Mouse (Mus musculus) embryonic facial prominence, embryonic 11.5 days (tissue): ENCODE data around the gene Polr3b. TPM values are rescaled to one million over a fixed set of nuclear protein-coding genes. Genes with fewer than 3 reads are reported as not detected.
A peak's percentile ranks its signal among the peaks of the same experiment; 100 is the strongest.

Source experiments
- ATAC-seq: fragments of 200-750 bp; cut with Nextera tagmentation; replicated peaks from 2 replicates; pipeline ENCODE4 v1.8.0; 2017; ENCODE audit warnings: low read depth; ENCODE audit not compliant: insufficient number of reproducible peaks, low FRiP score, low TSS enrichment
- DNase-seq: peaks from one replicate; pipeline ENCODE4 v3.0.0-alpha.2; 2015; ENCODE audit warnings: low spot score
- H3K27ac ChIP-seq: fragments of 300-500 bp; sonication (generic); replicated peaks from 2 replicates; pipeline ENCODE4 v1.5.1; 2014; ENCODE audit warnings: mild to moderate bottlenecking, low read depth, low read length, control low read depth
- H3K27me3 ChIP-seq: fragments of 300-500 bp; sonication (generic); 2 replicates; pipeline ENCODE4 v1.6.1; 2014; ENCODE audit warnings: mild to moderate bottlenecking, low read length, moderate library complexity, mixed read lengths; ENCODE audit not compliant: control insufficient read depth, insufficient read depth
- H3K36me3 ChIP-seq: fragments of 300-500 bp; sonication (generic); replicated peaks from 2 replicates; pipeline ENCODE4 v1.6.1; 2014; ENCODE audit warnings: low read depth, mild to moderate bottlenecking, low read length, moderate library complexity, mixed read lengths; ENCODE audit not compliant: control insufficient read depth, insufficient read depth
- H3K4me1 ChIP-seq: fragments of 300-500 bp; sonication (generic); 2 replicates; pipeline ENCODE4 v1.6.1; 2014; ENCODE audit warnings: low read length, mixed read lengths; ENCODE audit not compliant: control insufficient read depth, insufficient read depth
- H3K4me2 ChIP-seq: fragments of 300-500 bp; sonication (generic); 2 replicates; pipeline ENCODE4 v1.6.1; 2014; ENCODE audit warnings: low read depth, mild to moderate bottlenecking, control low read depth, low read length, moderate library complexity
- H3K4me3 ChIP-seq: fragments of 300-500 bp; sonication (generic); 2 replicates; pipeline ENCODE4 v1.5.1; 2014; ENCODE audit warnings: low read depth, low read length, control low read depth
- H3K9ac ChIP-seq: fragments of 300-500 bp; sonication (generic); replicated peaks from 2 replicates; pipeline ENCODE4 v1.6.1; 2014; ENCODE audit warnings: mild to moderate bottlenecking, control low read depth, low read length
- H3K9me3 ChIP-seq: fragments of 300-500 bp; sonication (generic); replicated peaks from 2 replicates; pipeline ENCODE4 v1.6.1; 2016; ENCODE audit warnings: mild to moderate bottlenecking, low read length, inconsistent platforms, mixed read lengths; ENCODE audit not compliant: control insufficient read depth
- WGBS: fragments of 180-500 bp; shearing (Covaris S2); extraction: QIAGEN DNeasy Blood & Tissue Kit; methylation state at CpG from one replicate; pipeline ENCODE4 v1.1.7; 2014; 5-methylcytosine and 5-hydroxymethylcytosine counted together
- polyA plus RNA-seq: library from polyadenylated mRNA; unstranded; fragments of >200 nt; fragmentation: Nextera tagmentation; extraction: Ambion mirVana; gene quantifications from 2 replicates; pipeline ENCODE4 v1.2.1, GENCODE M21; 2014

Polr3b gene
- polyA plus RNA-seq, 1 experiment from 2014 or later, result 19.6 TPM

DNA sequence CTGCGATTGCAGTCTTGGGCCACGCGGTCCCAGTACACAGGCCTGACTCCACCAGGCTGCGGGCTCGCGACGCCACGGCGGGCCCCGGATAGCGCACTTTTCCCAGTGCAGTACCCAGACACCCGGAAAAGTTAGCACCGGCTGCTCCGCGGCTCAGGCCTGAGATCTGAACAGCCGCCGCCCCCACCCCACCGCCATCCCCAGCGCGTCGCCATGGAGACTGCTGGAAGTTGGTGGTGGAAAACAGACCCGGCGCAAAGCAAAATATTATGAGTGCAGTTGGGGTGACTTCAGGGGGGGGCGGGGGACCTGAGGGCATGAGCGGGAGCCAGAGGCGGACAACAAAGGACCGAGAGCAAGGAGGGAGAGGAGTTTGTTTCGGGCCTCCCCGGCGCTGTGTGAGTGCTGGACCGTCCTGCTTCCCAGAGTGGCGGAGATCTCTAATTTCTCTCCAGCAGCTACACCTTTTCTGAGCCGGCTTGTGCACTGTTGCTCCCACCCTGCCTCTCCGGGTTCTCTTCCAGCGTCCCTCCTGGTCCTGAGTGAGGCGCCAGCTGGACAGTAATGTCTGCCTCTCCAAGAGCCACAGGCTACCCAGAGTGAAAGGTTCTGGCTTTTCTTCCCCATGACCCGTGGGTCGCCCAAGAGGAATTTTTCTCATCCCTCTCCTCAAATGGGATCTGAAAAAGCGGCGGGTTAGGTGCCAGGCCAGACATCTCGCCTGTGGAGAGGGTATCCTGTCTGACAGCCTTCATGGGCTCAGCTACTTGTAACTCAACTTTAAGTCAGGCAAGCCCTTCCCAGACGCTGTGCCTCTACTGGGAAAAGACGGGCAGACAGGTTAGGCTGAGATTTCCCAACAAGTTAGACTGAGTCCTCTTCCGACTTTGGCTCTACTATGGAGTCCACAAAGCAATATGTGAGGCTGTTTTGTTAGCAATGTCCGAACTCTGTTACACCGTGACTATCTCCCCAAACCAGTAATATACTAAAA lies 138.3 kb downstream of the Polr3b start:
- H3K27ac ChIP-seq, result no peak overlapping the region
- peak overlapping the region; percentile 29 for H3K4me3 ChIP-seq
- H3K36me3 ChIP-seq, result no peaks in the 10 kb centered on the region
- 5% methylated on average over 45 of the region's 46 CpGs for WGBS
- DNase-seq, result peak; percentile 64
- H3K4me2 ChIP-seq, result peak overlapping the region; percentile 73
- H3K9me3 ChIP-seq, result no peaks in the 10 kb centered on the region
- peaks cover 45% of the 10 kb centered on the region for H3K27me3 ChIP-seq
- H3K4me1 ChIP-seq, result peaks cover 4% of the 10 kb centered on the region; the same call in 1 of the 2 replicates
- peak overlapping the region; percentile 53 for H3K9ac ChIP-seq
- ATAC-seq, result peak; percentile 57

DNA sequence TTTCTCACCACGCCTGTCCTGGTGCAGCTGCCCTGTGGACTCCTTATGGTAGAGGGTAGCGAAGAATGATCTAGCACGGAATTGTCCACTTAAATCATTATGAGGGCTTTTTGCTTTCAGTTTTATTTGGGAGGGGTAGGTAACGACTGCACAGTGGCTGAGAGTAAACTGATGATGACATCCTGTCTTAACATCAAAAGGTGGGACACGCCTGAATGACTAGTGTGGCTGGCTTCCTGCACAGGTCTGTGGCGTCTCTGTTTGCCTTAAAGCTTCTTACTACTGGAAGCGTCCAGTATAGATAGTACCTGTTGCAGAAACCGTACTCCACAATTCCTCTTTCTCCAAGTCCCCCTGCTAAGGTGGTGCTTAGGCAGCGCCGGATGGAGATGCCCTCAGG lies 146.7 kb downstream of the Polr3b start:
- 78% methylated on average over 10 of the region's 10 CpGs for WGBS
- no peak for DNase-seq
- no peak overlapping the region for H3K9ac ChIP-seq
- H3K9me3 ChIP-seq, result no peaks in the 10 kb centered on the region
- no peaks in the 10 kb centered on the region for H3K27me3 ChIP-seq
- ATAC-seq, result no peak
- no peak overlapping the region for H3K27ac ChIP-seq
- H3K4me1 ChIP-seq, result no peaks in the 10 kb centered on the region
- no peak overlapping the region for H3K4me3 ChIP-seq
- H3K36me3 ChIP-seq, result no peaks in the 10 kb centered on the region
- no peak overlapping the region for H3K4me2 ChIP-seq

DNA sequence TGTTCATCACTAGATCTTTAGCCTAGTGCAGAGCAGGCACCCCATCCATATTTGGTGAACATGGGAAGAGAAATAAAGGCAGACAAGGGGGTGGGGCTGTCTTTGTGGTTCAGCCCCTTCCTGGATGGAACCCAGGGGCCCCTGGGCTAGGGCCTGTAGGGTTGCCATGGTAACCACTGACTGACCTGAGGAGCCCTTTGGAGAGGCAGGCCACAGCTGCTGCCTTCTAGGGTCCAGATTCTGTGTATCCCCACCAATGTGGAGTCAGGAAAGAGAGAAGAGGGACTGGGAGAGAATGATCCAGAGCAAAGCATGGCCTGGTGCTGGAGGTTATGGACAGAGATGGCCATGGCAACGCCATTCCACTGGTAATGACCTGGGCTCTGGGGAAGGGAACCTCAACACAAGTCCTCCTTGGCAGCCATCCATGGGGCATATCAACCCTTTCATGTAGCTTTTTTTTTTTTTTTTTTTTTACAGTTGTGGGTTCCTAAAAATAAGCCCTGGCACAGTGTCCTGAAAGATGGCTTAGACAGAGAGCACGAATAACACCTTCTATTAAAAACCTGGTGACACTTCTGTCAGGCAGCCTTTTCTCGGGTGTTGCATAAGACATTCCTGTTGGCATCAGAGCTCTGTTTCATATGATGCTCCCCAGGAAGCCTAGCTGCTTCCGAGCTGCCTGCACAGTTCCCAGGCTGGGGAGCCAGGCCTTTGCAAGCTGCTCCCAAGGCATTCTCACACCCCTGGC lies 150.5 kb downstream of the Polr3b start:
- ATAC-seq, result no peak
- DNase-seq, result no peak
- no peaks in the 10 kb centered on the region for H3K36me3 ChIP-seq
- no peaks in the 10 kb centered on the region for H3K4me1 ChIP-seq
- no peak overlapping the region for H3K9ac ChIP-seq
- WGBS, result 85% methylated on average over 4 of the region's 4 CpGs
- H3K27me3 ChIP-seq, result no peaks in the 10 kb centered on the region
- no peak overlapping the region for H3K27ac ChIP-seq
- H3K4me2 ChIP-seq, result no peak overlapping the region
- no peak overlapping the region for H3K4me3 ChIP-seq
- no peaks in the 10 kb centered on the region for H3K9me3 ChIP-seq

DNA sequence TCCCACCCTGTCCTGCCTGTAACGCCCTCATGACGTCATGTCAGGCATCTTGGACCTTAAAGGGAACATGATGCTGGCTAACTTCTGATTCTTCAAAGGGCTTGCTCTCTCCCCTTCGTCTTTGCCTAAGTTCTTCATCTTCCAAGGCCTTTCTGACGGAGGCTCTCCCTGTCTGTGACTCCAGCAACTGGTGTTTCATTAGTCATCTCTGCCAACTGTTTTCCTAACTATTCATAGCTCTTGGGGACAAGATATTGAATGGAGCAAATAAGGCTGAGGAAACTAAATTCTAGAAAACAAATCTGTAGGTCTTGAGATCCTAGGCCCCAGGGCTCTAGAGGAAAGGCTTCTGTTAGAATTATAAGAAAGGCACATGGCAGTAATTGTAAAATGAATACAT lies 151.8 kb downstream of the Polr3b start:
- WGBS, result 89% methylated on average over 4 of the region's 4 CpGs
- Histone ChIP-seq H3K27ac (no peak overlapping the region), H3K36me3 (no peaks in the 10 kb centered on the region), H3K4me1 (no peaks in the 10 kb centered on the region), H3K4me3 (no peak overlapping the region), H3K9me3 (no peaks in the 10 kb centered on the region), H3K9ac (no peak overlapping the region), H3K27me3 (no peaks in the 10 kb centered on the region), H3K4me2 (no peak overlapping the region)
- ATAC-seq, result no peak
- no peak for DNase-seq

DNA sequence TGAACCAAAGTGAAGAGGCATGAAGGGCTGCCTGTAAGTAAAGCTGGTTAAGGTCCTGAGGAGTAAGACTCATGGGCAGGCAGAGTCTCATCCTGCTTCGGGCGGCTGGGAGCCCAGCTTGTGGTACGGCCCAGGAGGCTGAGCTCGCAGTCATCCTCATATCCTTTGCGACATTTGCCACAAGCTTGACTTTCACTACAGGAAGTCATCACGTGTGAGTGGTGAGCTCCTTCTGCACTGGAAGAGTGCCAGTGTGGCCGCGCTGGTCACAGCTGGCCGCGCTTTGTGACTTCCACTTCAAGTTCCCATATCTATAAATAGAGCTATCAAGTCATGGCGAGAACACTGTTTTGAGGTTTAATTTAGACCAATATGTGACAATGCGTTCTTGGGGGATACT lies 152.5 kb downstream of the Polr3b start:
- Histone ChIP-seq H3K4me2 (no peak overlapping the region), H3K27me3 (no peaks in the 10 kb centered on the region), H3K9me3 (no peaks in the 10 kb centered on the region), H3K4me3 (no peak overlapping the region), H3K9ac (no peak overlapping the region), H3K4me1 (no peaks in the 10 kb centered on the region), H3K36me3 (no peaks in the 10 kb centered on the region), H3K27ac (no peak overlapping the region)
- WGBS, result 90% methylated on average over 12 of the region's 12 CpGs
- ATAC-seq (no peak), DNase-seq (no peak)

Other genes with a start within 250 kb of the Polr3b start
- 3.5 and 4.6 TPM in 2 replicates for gene Nuak1, start 181.7 kb upstream of the Polr3b start, polyA plus RNA-seq
- 80.2 and 82.1 TPM in 2 replicates for gene Ckap4, start 88.2 kb upstream of the Polr3b start, polyA plus RNA-seq
- gene Tcp11l2, start 45.7 kb upstream of the Polr3b start, polyA plus RNA-seq, result 8.5 and 9.7 TPM in 2 replicates
- 4.8 and 5.2 TPM in 2 replicates for gene Rfx4, start 133.8 kb downstream of the Polr3b start, polyA plus RNA-seq